Mouse (Mus musculus): ENCODE measurements around the gene Smim4. TPM values are rescaled to one million over a fixed set of nuclear protein-coding genes. Genes with fewer than 3 reads are reported as not detected.

Gene Smim4
- total RNA-seq, 2 experiments from 2014 or later, result 89.8 to 93.8 TPM

GRCm38 (mm10) chr14:31125106-31126075 is 3.4 kb downstream of the Smim4 start:
- no peak for ATAC-seq (replicated peaks; ENCODE audit: poor library complexity)

DNA sequence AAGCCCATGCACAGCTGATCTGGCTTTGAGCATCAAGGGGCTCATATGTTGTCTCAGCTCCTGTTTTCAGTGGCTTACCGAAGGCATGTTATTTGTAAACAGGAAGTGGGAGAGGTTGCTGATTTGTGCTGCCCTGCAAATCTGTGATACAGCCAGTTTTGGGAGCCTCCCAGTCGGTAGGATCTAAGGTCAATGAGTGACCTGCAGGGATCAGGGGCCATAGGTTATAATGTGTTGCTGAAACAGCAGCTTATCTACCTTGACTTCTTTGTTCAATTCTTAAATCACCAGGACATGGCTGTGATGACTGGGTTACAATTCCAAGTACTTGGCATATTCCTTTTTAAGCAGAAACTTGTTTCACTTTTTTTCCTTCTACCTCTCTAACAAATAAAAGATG is 13.2 kb downstream of the Smim4 start:
- no peak for ATAC-seq (replicated peaks; ENCODE audit: poor library complexity)

DNA sequence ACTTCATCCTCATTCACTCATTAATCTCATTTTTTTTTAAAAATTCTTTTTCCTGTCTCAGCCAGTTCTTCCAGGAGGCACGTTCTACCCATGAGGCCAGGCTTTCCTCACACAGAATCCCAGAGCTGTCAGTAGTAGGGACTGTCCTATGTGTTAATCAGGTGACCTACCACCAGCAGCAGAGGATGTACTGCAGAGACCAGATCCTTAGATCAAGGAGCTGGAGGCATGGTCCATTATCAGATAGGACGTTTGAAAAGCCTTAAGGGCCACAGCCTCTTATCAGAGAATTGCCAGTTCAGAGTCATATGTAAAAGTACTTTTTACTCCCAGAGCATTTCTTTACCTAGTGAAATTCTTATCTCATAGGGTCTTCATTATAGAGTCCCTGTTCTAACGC is 14.7 kb downstream of the Smim4 start:
- 0 out of 2 replicates have a peak, but pooled peaks have one; percentile 42 for ATAC-seq (replicated peaks; ENCODE audit: poor library complexity)

- ATAC-seq (replicated peaks; ENCODE audit: poor library complexity), result no peak
Observed at GRCm38 (mm10) chr14:31112187-31112586, 16.6 kb downstream of the Smim4 start.

DNA sequence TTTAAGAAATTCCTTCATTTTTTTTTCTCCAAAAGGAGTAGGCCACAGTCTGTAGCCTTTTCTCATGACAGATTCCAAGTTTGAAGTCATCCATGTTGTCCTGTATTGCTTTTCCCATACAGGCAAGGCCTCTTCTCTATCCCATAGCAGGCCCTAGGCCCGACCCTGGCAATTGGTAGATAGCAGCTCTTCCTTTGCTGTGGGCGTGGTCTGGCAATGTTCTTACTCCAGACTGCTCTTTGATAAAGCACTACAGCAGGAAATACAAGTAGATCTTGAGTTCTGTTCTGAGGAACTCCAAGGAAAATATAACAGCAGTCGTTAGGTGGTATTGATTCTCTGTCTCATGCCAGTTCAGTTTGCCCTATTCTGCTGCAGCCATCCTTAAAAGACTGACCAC is 18.1 kb downstream of the Smim4 start:
- ATAC-seq (replicated peaks; ENCODE audit: poor library complexity), result peak; percentile 96

GRCm38 (mm10) chr14:31105156-31105555 is 23.6 kb downstream of the Smim4 start:
- ATAC-seq (replicated peaks; ENCODE audit: poor library complexity), result no peak

DNA sequence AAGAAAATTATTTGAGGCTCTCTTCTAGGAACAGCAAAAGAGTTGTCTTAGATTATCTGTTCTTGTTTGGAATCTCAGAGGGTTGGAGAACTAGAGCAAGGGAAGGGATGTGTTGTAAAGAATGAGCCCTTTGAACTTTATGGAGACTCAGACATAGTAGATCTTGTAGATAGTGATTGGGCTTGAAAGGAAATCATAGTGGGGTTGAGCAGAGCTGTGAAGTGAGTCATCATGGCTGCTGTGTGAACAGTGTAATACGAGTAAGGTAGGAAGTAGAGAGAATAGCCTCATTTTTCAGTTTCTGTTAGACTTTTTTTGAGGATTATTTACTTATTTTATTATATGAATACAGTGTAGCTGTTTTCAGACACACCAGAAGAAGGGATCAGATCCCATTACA is 38.8 kb downstream of the Smim4 start:
- no peak for ATAC-seq (replicated peaks; ENCODE audit: poor library complexity)

GRCm38 (mm10) chr14:31088515-31088914 is 40.2 kb downstream of the Smim4 start:
- ATAC-seq (replicated peaks; ENCODE audit: poor library complexity), result no peak

DNA sequence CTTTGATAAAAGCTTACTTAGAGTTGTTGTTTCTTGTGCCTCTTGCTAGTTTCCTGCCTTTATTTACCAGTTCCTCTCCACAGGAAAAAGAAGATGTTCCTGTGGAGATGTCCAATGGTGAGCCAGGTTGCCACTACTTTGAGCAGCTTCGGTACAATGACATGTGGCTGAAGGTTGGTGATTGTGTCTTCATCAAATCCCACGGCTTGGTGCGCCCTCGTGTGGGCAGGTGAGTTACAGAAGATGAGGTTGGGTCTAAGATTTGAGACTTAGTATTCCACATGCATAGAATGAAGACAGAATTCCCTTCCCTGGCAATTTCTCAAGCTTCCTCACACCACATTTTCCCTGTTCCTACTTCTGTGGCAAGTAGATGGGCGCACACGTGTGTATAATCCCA is 41.3 kb downstream of the Smim4 start:
- no peak for ATAC-seq (replicated peaks; ENCODE audit: poor library complexity)

DNA sequence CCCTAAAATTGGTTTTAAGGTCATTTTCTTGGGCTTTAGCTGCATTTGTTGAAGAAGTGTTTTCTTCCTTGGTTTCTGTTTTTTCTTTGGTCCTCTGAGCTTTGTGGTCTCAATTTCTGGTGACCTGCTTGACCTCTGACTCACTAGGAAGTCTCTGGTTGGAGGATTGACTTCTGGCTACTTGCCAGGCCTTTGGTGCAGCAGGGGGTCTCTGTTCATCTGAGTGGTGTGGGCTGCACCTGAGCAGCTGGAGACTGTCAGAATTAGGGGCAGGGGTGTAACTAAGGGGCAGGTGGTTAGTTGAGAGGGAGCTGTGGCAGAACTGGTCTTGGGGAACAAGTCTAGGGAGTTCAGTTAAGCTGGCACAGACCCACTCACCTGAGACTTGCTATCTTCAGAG is 47.6 kb downstream of the Smim4 start:
- ATAC-seq (replicated peaks; ENCODE audit: poor library complexity), result no peak

DNA sequence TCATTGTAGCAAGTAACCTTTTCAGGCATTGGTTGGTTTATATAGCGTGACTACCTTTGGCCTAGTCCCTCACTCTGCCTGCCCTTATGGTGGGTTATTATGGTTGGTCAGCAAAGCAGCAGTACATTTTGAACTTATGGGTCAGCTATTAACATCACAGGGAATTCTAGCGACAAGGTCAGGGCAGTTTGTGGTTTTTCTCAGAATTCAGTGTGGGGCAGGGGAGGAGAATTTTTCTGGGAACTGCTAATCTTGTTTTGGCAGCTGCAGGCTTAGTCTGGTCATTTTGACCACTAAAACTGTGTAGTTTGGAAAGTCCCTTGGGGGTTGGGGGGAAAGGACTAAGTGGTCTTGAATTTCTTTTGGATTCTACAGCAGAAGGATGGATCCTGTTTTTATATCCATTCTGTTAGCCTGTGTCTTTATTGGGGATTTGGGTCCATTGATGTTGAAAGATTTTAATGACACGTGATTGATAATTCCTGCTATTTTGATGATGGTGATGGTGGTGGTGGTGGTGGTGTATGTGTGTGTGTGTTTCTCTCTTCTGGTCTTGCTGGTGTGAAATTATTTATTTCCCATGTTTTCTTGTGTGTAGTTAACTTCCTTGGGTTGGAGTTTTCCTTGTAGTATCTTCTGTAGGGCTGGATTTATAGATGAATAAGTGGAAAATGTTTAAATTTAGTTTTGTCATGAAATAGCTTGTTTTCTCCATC is 49.3 kb downstream of the Smim4 start:
- no peak for ATAC-seq (replicated peaks; ENCODE audit: poor library complexity)

- ATAC-seq (replicated peaks; ENCODE audit: poor library complexity), result no peak
Observed at GRCm38 (mm10) chr14:31078597-31079208, 50.1 kb downstream of the Smim4 start.

GRCm38 (mm10) chr14:31069086-31069733 is 59.5 kb downstream of the Smim4 start:
- ATAC-seq (replicated peaks; ENCODE audit: poor library complexity), result 0 out of 2 replicates have a peak, but pooled peaks have one; percentile 29

DNA sequence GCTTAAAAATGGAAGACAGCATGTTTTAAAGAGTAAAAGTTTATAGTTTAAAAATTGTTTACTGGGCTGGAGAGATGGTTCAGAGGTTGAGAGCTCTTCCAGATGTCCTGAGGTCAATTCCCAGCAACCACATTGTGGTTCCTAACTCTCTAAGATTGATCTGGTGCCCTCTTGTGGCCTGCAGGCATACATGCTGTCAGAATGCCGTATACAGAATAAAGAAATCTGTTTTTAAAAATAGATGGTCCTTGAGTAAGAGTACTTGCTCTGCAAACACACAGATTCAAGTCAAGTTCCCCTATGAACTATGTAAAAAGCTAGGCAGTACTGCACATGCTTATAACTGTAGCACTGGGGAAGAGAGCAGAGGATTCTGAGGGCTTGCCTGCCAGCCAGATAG is 66.5 kb downstream of the Smim4 start:
- ATAC-seq (replicated peaks; ENCODE audit: poor library complexity), result peak; percentile 71

DNA sequence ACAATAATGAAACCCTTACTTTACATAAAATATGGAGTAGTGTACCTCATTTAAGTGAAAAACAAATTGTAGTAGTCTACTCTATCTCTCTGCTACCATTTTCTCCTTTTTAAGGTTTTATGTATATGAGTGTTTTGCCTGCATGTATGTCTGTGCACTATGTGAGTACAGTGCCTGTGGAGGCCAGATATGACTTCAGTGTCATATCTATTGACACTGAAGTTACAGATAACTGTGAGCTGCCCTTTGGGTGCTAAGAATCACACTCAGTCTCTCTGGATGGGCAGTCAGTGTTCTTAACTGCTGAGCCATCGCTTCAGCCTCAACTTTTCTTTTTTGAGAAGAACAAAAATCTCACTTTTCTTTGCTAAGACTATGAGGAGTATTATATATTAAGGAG is 82.9 kb downstream of the Smim4 start:
- peak; percentile 94 for ATAC-seq (replicated peaks; ENCODE audit: poor library complexity)

- ATAC-seq (replicated peaks; ENCODE audit: poor library complexity), result no peak
Observed at GRCm38 (mm10) chr14:31045296-31045695, 83.5 kb downstream of the Smim4 start.

Other genes starting within 250 kb of the Smim4 start
- gene Mustn1, start 249.8 kb downstream of the Smim4 start, total RNA-seq (2015), result 0.47 and 0.49 TPM in 2 replicates
- 0.27 and 0.50 TPM in 2 replicates for gene Mustn1, start 249.8 kb downstream of the Smim4 start, total RNA-seq (2017)
- not detected in 2 replicates for gene Itih4, start 242.5 kb downstream of the Smim4 start, total RNA-seq (2015)
- not detected in 2 replicates for gene Itih4, start 242.5 kb downstream of the Smim4 start, total RNA-seq (2017)
- not detected in 2 replicates for gene Itih3, start 205.2 kb downstream of the Smim4 start, total RNA-seq (2015)
- gene Itih3, start 205.2 kb downstream of the Smim4 start, total RNA-seq (2017), result not detected in 2 replicates
- gene Itih1, start 185.7 kb downstream of the Smim4 start, total RNA-seq (2015), result not detected in 2 replicates
- not detected in 2 replicates for gene Itih1, start 185.7 kb downstream of the Smim4 start, total RNA-seq (2017)
- gene Nek4, start 177.6 kb downstream of the Smim4 start, total RNA-seq (2015), result 8.5 and 8.8 TPM in 2 replicates
- gene Nek4, start 177.6 kb downstream of the Smim4 start, total RNA-seq (2017), result 12.2 and 13.8 TPM in 2 replicates
- gene Glt8d1, start 127.6 kb downstream of the Smim4 start, total RNA-seq (2015), result 54.2 and 64.4 TPM in 2 replicates
- 29.2 and 37.7 TPM in 2 replicates for gene Glt8d1, start 127.6 kb downstream of the Smim4 start, total RNA-seq (2017)
- 257 and 280 TPM in 2 replicates for gene Spcs1, start 127.3 kb downstream of the Smim4 start, total RNA-seq (2015)
- 105 TPM in 2 replicates for gene Spcs1, start 127.3 kb downstream of the Smim4 start, total RNA-seq (2017)
- 75.4 and 82.4 TPM in 2 replicates for gene Pbrm1, start 109.8 kb downstream of the Smim4 start, total RNA-seq (2015)
- 52.3 and 80.5 TPM in 2 replicates for gene Pbrm1, start 109.8 kb downstream of the Smim4 start, total RNA-seq (2017)
- gene Gnl3, start 109.8 kb downstream of the Smim4 start, total RNA-seq (2015), result 365 and 481 TPM in 2 replicates
- 301 and 405 TPM in 2 replicates for gene Gnl3, start 109.8 kb downstream of the Smim4 start, total RNA-seq (2017)
- gene Nt5dc2, start 2.1 kb upstream of the Smim4 start, total RNA-seq (2015), result 90.7 and 110 TPM in 2 replicates
- 136 and 153 TPM in 2 replicates for gene Nt5dc2, start 2.1 kb upstream of the Smim4 start, total RNA-seq (2017)
- gene Stab1, start 39.7 kb upstream of the Smim4 start, total RNA-seq (2015), result 3.2 and 6.7 TPM in 2 replicates
- 0.44 and 0.87 TPM in 2 replicates for gene Stab1, start 39.7 kb upstream of the Smim4 start, total RNA-seq (2017)
- gene Tnnc1, start 79.4 kb upstream of the Smim4 start, total RNA-seq (2015), result 0.94 TPM in 1 of 2 replicates, not detected in the other
- gene Tnnc1, start 79.4 kb upstream of the Smim4 start, total RNA-seq (2017), result 0.54 and 0.87 TPM in 2 replicates
- 94.2 and 113 TPM in 2 replicates for gene Nisch, start 88.0 kb upstream of the Smim4 start, total RNA-seq (2015)
- gene Nisch, start 88.0 kb upstream of the Smim4 start, total RNA-seq (2017), result 69.7 and 88.2 TPM in 2 replicates
- gene Sema3g, start 88.9 kb upstream of the Smim4 start, total RNA-seq (2015), result 0.02 TPM in 1 of 2 replicates, not detected in the other
- 0.04 TPM in 1 of 2 replicates, not detected in the other for gene Sema3g, start 88.9 kb upstream of the Smim4 start, total RNA-seq (2017)
- 14.9 and 16.4 TPM in 2 replicates for gene Phf7, start 122.4 kb upstream of the Smim4 start, total RNA-seq (2015)
- gene Phf7, start 122.4 kb upstream of the Smim4 start, total RNA-seq (2017), result 9.0 and 11.4 TPM in 2 replicates
- 24.9 and 27.2 TPM in 2 replicates for gene Bap1, start 122.5 kb upstream of the Smim4 start, total RNA-seq (2015)
- gene Bap1, start 122.5 kb upstream of the Smim4 start, total RNA-seq (2017), result 36.3 and 46.4 TPM in 2 replicates
- 0.12 and 0.27 TPM in 2 replicates for gene Dnah1, start 194.9 kb upstream of the Smim4 start, total RNA-seq (2015)
- 0.04 and 0.07 TPM in 2 replicates for gene Dnah1, start 194.9 kb upstream of the Smim4 start, total RNA-seq (2017)
- gene Capn7, start 207.7 kb upstream of the Smim4 start, total RNA-seq (2015), result 56.8 and 59.6 TPM in 2 replicates
- 52.7 and 62.3 TPM in 2 replicates for gene Capn7, start 207.7 kb upstream of the Smim4 start, total RNA-seq (2017)